Mouse (Mus musculus) left cerebral cortex, adult 6 months (tissue): ENCODE results near the gene Gm6176. TPM values are rescaled to one million over a fixed set of nuclear protein-coding genes. Genes with fewer than 3 reads are reported as not detected.

Source experiments
- long read RNA-seq, 2 experiments: library from polyadenylated mRNA; unstranded; transcript quantifications; one replicate each; pipeline ENCODE4 v2.0.0; 2019 to 2020
- polyA plus RNA-seq: library from polyadenylated mRNA; unstranded; fragments of <200 nt; fragmentation: Nextera tagmentation; gene quantifications from 2 replicates; pipeline ENCODE4 v1.2.3, GENCODE M21; 2021

Gm6176 gene
- not detected in 2 replicates for polyA plus RNA-seq
- long read RNA-seq, experiment 1: 0 reads
- long read RNA-seq, experiment 2: 0 reads

GRCm38 (mm10) chr7:22056205-22056604, at the start of gene Gm6176:
TSS of gene Gm6176 (minus strand) at chr7:22056305.

GRCm38 (mm10) chr7:22068757-22069156, 12.7 kb upstream of the Gm6176 start, which contains the start of gene Vmn1r139:
TSS of gene Vmn1r139 (plus strand) at chr7:22069057.

GRCm38 (mm10) chr7:22028797-22029196, 27.3 kb downstream of the Gm6176 start, which contains the start of gene Vmn1r138:
TSS of gene Vmn1r138 (minus strand) at chr7:22028897.

Other genes starting within 250 kb of the Gm6176 start
- gene Vmn1r135, start 224.0 kb downstream of the Gm6176 start, polyA plus RNA-seq: not detected in 2 replicates
- gene Gm5725, start 212.0 kb downstream of the Gm6176 start, polyA plus RNA-seq: not detected in 2 replicates
- gene Gm5891, start 135.0 kb downstream of the Gm6176 start, polyA plus RNA-seq: not detected in 2 replicates
- not detected in 2 replicates for gene Vmn1r137, start 61.7 kb downstream of the Gm6176 start, polyA plus RNA-seq
- gene Vmn1r138, start 27.4 kb downstream of the Gm6176 start, polyA plus RNA-seq: not detected in 2 replicates
- gene Vmn1r139, start 12.8 kb upstream of the Gm6176 start, polyA plus RNA-seq: not detected in 2 replicates
- not detected in 2 replicates for gene Gm16451, start 61.9 kb upstream of the Gm6176 start, polyA plus RNA-seq
- gene Gm10666, start 78.4 kb upstream of the Gm6176 start, polyA plus RNA-seq: not detected in 2 replicates
- gene Vmn1r142, start 107.7 kb upstream of the Gm6176 start, polyA plus RNA-seq: not detected in 2 replicates
- not detected in 2 replicates for gene Vmn1r143, start 133.1 kb upstream of the Gm6176 start, polyA plus RNA-seq
- gene Gm8653, start 145.0 kb upstream of the Gm6176 start, polyA plus RNA-seq: not detected in 2 replicates
- gene Gm8453, start 173.2 kb upstream of the Gm6176 start, polyA plus RNA-seq: not detected in 2 replicates